Mouse (Mus musculus): ENCODE measurements around the gene Myl6. TPM values are rescaled to one million over a fixed set of nuclear protein-coding genes. Genes with fewer than 3 reads are reported as not detected.

Myl6 gene
- total RNA-seq, 1 experiment from 2014 or later = 800 TPM

- no peak for DNase-seq
These were observed 3.7 kb downstream of the Myl6 start for GRCm38 (mm10) chr10:128490232-128490631.

GRCm38 (mm10) chr10:128489785-128490184 is 4.2 kb downstream of the Myl6 start:
- DNase-seq = no peak

- DNase-seq = peak; percentile 56
These were observed 4.6 kb downstream of the Myl6 start for GRCm38 (mm10) chr10:128489380-128489779.

GRCm38 (mm10) chr10:128488776-128489175 is 5.2 kb downstream of the Myl6 start:
- DNase-seq = no peak

GRCm38 (mm10) chr10:128487861-128488712 is 5.9 kb downstream of the Myl6 start:
- no peak for DNase-seq

- peak; percentile 70 for DNase-seq
These were observed 7.6 kb downstream of the Myl6 start for GRCm38 (mm10) chr10:128486370-128486769.

GRCm38 (mm10) chr10:128474366-128474765 is 19.6 kb downstream of the Myl6 start:
- no peak for DNase-seq

GRCm38 (mm10) chr10:128460270-128460630 is 33.7 kb downstream of the Myl6 start:
- DNase-seq = no peak

- DNase-seq = peak; percentile 56
These were observed 34.3 kb downstream of the Myl6 start for GRCm38 (mm10) chr10:128459409-128460269.

GRCm38 (mm10) chr10:128458719-128459408 is 35.1 kb downstream of the Myl6 start, which contains the start of gene Smarcc2:
Smarcc2 (plus strand) TSS chr10:128459248.
- peak; percentile 95 for DNase-seq

GRCm38 (mm10) chr10:128458348-128458718 is 35.6 kb downstream of the Myl6 start:
- DNase-seq = peak; percentile 94

GRCm38 (mm10) chr10:128457676-128458075 is 36.3 kb downstream of the Myl6 start:
- no peak for DNase-seq

- DNase-seq = peak; percentile 85
These were observed 38.7 kb downstream of the Myl6 start for GRCm38 (mm10) chr10:128455280-128455679.

- DNase-seq = no peak
These were observed 39.5 kb downstream of the Myl6 start for GRCm38 (mm10) chr10:128454471-128454870.

- no peak for DNase-seq
These were observed 42.9 kb downstream of the Myl6 start for GRCm38 (mm10) chr10:128451014-128451413.

GRCm38 (mm10) chr10:128445407-128445806 is 48.5 kb downstream of the Myl6 start:
- DNase-seq = no peak

GRCm38 (mm10) chr10:128444354-128444753 is 49.6 kb downstream of the Myl6 start:
- DNase-seq = no peak

GRCm38 (mm10) chr10:128442718-128443117 is 51.2 kb downstream of the Myl6 start:
- DNase-seq = no peak

- DNase-seq = no peak
These were observed 52.4 kb downstream of the Myl6 start for GRCm38 (mm10) chr10:128441324-128442119.

Data from adrenal gland, postnatal 14 days (tissue).